Mouse (Mus musculus): ENCODE results near the gene Iqsec1. TPM values are rescaled to one million over a fixed set of nuclear protein-coding genes. Genes with fewer than 3 reads are reported as not detected.

The Iqsec1 gene
- polyA plus RNA-seq, 1 experiment from 2014 or later = 28.6 TPM

DNA sequence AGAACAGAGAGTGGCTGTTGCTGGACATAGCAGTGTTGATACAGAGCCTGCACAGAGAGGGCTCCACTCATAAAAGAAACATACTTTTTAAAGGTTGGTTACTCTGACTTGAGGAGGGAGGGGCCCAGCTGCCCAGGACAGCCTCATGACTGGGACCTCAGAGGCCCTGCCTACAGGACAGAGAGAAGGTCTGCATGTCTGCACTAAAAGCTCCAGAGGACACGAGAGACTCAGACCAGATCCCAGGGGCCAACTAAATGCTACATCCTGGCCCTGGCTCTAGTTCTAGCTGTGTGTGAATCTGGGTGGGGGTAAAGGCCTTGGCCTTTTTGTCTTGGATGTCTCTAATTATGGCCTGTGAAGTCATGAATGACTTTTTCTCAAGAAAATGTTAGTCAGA is 288.4 kb downstream of the Iqsec1 start:
- 25% methylated on average over 1 of the region's 1 CpGs for WGBS
- H3K27ac ChIP-seq (replicated peaks in 1 of 2; ENCODE audit: control insufficient read depth in 1 of 2, insufficient read depth in 1 of 2, low read depth in 2 of 2, low read length in 2 of 2) = peak overlapping the region; percentile 69 to 72
- H3K4me3 ChIP-seq (ENCODE audit: control insufficient read depth in 1 of 2, insufficient read depth in 1 of 2, low read depth in 1 of 2, low read length in 2 of 2) = no peak overlapping the region
- H3K4me1 ChIP-seq (ENCODE audit: control insufficient read depth in 2 of 2, insufficient read depth in 2 of 2, low read length in 2 of 2) = peaks cover 76 to 97% of the 10 kb centered on the region in 2 experiments
- no peak overlapping the region for H3K4me2 ChIP-seq (ENCODE audit: low read length)
- H3K36me3 ChIP-seq (ENCODE audit: control insufficient read depth, insufficient read depth, low read length) = no peaks in the 10 kb centered on the region
- no peaks in the 10 kb centered on the region for H3K9me3 ChIP-seq (ENCODE audit: control insufficient read depth, low read length)
- no peaks in the 10 kb centered on the region for H3K27me3 ChIP-seq (ENCODE audit: control insufficient read depth, insufficient read depth, low read length)
- peak overlapping the region; percentile 45 for H3K9ac ChIP-seq (ENCODE audit: low read length)
- no peak for ATAC-seq (ENCODE audit: insufficient number of reproducible peaks, insufficient read depth, low FRiP score, low read depth)

DNA sequence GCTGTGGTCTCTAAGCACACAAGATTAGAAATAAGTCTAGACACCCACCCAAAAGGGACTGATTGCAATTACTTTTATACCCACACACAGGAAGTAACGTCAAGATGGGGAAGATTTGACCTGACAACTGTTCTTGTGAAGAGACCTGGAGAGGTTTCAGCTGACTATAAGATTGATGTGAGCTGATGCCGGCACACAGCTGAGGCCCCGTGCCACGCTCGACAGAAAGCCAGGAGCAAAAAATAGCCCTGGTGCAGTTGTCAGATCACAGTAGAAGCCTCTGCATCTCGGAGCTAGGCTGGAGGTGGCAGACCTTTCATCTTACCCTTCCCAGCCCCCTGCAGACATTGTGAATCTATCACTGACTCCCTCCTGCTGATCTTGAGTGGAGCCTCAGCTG is 289.6 kb downstream of the Iqsec1 start:
- Histone ChIP-seq H3K27ac (replicated peaks in 1 of 2; ENCODE audit: control insufficient read depth in 1 of 2, insufficient read depth in 1 of 2, low read depth in 2 of 2, low read length in 2 of 2) (peak overlapping the region; percentile 53 to 72), H3K9me3 (ENCODE audit: control insufficient read depth, low read length) (no peaks in the 10 kb centered on the region), H3K4me1 (ENCODE audit: control insufficient read depth in 2 of 2, insufficient read depth in 2 of 2, low read length in 2 of 2) (peaks cover 65 to 85% of the 10 kb centered on the region in 2 experiments), H3K4me3 (ENCODE audit: control insufficient read depth in 1 of 2, insufficient read depth in 1 of 2, low read depth in 1 of 2, low read length in 2 of 2) (no peak overlapping the region), H3K27me3 (ENCODE audit: control insufficient read depth, insufficient read depth, low read length) (no peaks in the 10 kb centered on the region), H3K36me3 (ENCODE audit: control insufficient read depth, insufficient read depth, low read length) (peaks cover 8% of the 10 kb centered on the region), H3K4me2 (ENCODE audit: low read length) (peak overlapping the region; percentile 24), H3K9ac (ENCODE audit: low read length) (peak overlapping the region; percentile 47)
- 15% methylated on average over 6 of the region's 6 CpGs for WGBS
- ATAC-seq (ENCODE audit: insufficient number of reproducible peaks, insufficient read depth, low FRiP score, low read depth) = no peak

DNA sequence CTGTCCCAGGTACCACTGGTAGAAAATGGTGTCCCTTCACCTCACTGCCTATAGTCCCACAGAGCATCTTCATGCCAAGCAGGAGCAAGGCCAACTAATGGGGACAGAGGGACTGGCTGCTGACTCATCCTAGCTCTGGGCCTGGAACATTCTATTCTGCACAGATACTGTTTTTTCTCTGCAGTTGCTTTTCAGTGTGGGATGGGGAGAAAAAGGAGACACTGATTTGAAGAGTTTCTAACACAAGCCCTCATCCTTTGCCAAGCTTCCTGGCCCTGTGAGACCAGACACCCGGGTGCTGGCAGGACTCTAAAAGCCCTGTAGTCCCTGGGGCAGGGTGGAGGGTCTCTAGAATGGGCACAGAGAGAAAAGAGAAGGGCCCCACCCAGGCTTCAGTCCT is 292.7 kb downstream of the Iqsec1 start:
- H3K36me3 ChIP-seq (ENCODE audit: control insufficient read depth, insufficient read depth, low read length) = peaks cover 39% of the 10 kb centered on the region
- 67% methylated on average over 1 of the region's 1 CpGs for WGBS
- H3K4me1 ChIP-seq (ENCODE audit: control insufficient read depth in 2 of 2, insufficient read depth in 2 of 2, low read length in 2 of 2) = peaks cover 35 to 54% of the 10 kb centered on the region in 2 experiments
- H3K4me2 ChIP-seq (ENCODE audit: low read length) = no peak overlapping the region
- H3K9ac ChIP-seq (ENCODE audit: low read length) = 0 out of 2 replicates have a peak overlapping the region, but pooled peaks have one; percentile 18
- H3K27me3 ChIP-seq (ENCODE audit: control insufficient read depth, insufficient read depth, low read length) = no peaks in the 10 kb centered on the region
- no peak for ATAC-seq (ENCODE audit: insufficient number of reproducible peaks, insufficient read depth, low FRiP score, low read depth)
- H3K9me3 ChIP-seq (ENCODE audit: control insufficient read depth, low read length) = no peaks in the 10 kb centered on the region
- H3K4me3 ChIP-seq (ENCODE audit: control insufficient read depth in 1 of 2, insufficient read depth in 1 of 2, low read depth in 1 of 2, low read length in 2 of 2) = no peak overlapping the region
- peak overlapping the region in 1 of 2 experiments; percentile 17; a peak in 1 of 4 replicates for H3K27ac ChIP-seq (replicated peaks in 1 of 2; ENCODE audit: control insufficient read depth in 1 of 2, insufficient read depth in 1 of 2, low read depth in 2 of 2, low read length in 2 of 2)

DNA sequence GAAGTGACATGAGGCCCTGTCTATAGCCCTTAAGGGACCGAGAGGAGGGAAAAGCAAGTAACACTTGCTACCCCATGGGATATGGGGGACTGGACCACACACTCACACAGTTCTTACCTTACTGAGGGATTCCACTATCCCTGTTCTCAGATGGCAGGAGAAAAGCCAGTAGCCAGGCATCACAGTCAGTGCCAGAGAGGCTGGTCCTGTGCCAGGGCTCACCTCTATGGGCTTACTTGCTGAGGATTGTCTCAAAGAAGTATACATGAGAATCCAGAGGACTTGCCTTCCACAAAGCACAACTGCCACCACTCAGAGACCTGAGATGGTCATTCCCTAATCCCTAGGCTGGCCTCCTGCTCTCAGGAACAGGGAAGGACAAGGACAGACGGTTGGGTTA is 296.1 kb downstream of the Iqsec1 start:
- WGBS = 95% methylated on average over 2 of the region's 2 CpGs
- Histone ChIP-seq H3K4me3 (ENCODE audit: control insufficient read depth in 1 of 2, insufficient read depth in 1 of 2, low read depth in 1 of 2, low read length in 2 of 2) (no peak overlapping the region), H3K9me3 (ENCODE audit: control insufficient read depth, low read length) (no peaks in the 10 kb centered on the region), H3K9ac (ENCODE audit: low read length) (no peak overlapping the region), H3K4me2 (ENCODE audit: low read length) (no peak overlapping the region), H3K36me3 (ENCODE audit: control insufficient read depth, insufficient read depth, low read length) (peaks cover 71% of the 10 kb centered on the region), H3K4me1 (ENCODE audit: control insufficient read depth in 2 of 2, insufficient read depth in 2 of 2, low read length in 2 of 2) (peaks cover 23 to 51% of the 10 kb centered on the region in 2 experiments), H3K27ac (replicated peaks in 1 of 2; ENCODE audit: control insufficient read depth in 1 of 2, insufficient read depth in 1 of 2, low read depth in 2 of 2, low read length in 2 of 2) (no peak overlapping the region), H3K27me3 (ENCODE audit: control insufficient read depth, insufficient read depth, low read length) (no peaks in the 10 kb centered on the region)
- ATAC-seq (ENCODE audit: insufficient number of reproducible peaks, insufficient read depth, low FRiP score, low read depth) = no peak

DNA sequence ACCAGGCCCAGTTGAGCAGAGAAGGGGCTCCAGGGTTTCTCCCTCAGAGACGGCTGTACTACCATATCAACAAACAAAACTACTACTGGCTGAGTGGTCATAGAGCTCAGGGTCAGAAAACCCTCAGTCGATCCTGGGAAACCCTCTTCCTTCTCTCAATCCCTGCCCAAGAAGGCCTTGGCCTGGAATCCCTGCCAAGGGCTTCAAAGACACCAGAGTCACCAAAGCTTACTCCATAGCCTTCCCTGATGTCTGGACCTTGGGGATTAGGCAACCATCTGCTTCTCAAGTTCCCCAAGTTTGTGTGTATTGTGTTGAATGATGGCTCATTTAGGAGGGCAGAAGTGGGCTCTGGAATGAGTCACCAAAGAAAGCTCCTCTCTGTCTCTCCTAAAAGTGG is 296.6 kb downstream of the Iqsec1 start:
- ATAC-seq (ENCODE audit: insufficient number of reproducible peaks, insufficient read depth, low FRiP score, low read depth) = no peak
- H3K9ac ChIP-seq (ENCODE audit: low read length) = no peak overlapping the region
- no peaks in the 10 kb centered on the region for H3K9me3 ChIP-seq (ENCODE audit: control insufficient read depth, low read length)
- H3K4me1 ChIP-seq (ENCODE audit: control insufficient read depth in 2 of 2, insufficient read depth in 2 of 2, low read length in 2 of 2) = peaks cover 20 to 51% of the 10 kb centered on the region in 2 experiments
- H3K4me3 ChIP-seq (ENCODE audit: control insufficient read depth in 1 of 2, insufficient read depth in 1 of 2, low read depth in 1 of 2, low read length in 2 of 2) = no peak overlapping the region
- no peaks in the 10 kb centered on the region for H3K27me3 ChIP-seq (ENCODE audit: control insufficient read depth, insufficient read depth, low read length)
- whole genome bisulfite sequencing = 74% methylated on average over 2 of the region's 2 CpGs
- peaks cover 75% of the 10 kb centered on the region for H3K36me3 ChIP-seq (ENCODE audit: control insufficient read depth, insufficient read depth, low read length)
- H3K27ac ChIP-seq (replicated peaks in 1 of 2; ENCODE audit: control insufficient read depth in 1 of 2, insufficient read depth in 1 of 2, low read depth in 2 of 2, low read length in 2 of 2) = no peak overlapping the region
- no peak overlapping the region for H3K4me2 ChIP-seq (ENCODE audit: low read length)

DNA sequence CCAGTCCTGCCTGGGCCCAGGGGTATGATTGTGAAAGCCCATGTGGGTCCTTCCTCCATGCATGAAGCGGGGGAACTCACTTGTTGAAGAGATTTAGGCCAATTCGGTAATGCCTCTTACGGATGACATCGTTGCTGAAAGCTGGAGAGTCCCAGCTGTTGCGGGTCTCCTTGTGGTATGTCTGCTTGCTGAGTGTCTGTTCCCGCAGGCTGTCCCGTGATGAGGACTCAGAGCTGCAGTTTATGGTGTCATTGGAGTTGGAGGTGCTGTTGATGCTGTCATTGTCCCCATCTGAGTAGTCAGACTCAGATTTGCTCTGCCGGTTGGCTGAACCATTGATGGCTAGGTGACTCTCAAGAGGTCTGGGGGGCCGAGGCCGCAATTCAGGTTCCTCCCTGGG is 299.0 kb downstream of the Iqsec1 start:
- H3K27me3 ChIP-seq (ENCODE audit: control insufficient read depth, insufficient read depth, low read length) = no peaks in the 10 kb centered on the region
- no peak for ATAC-seq (ENCODE audit: insufficient number of reproducible peaks, insufficient read depth, low FRiP score, low read depth)
- peaks cover 20 to 56% of the 10 kb centered on the region in 2 experiments for H3K4me1 ChIP-seq (ENCODE audit: control insufficient read depth in 2 of 2, insufficient read depth in 2 of 2, low read length in 2 of 2)
- H3K36me3 ChIP-seq (ENCODE audit: control insufficient read depth, insufficient read depth, low read length) = peaks cover 91% of the 10 kb centered on the region
- H3K27ac ChIP-seq (replicated peaks in 1 of 2; ENCODE audit: control insufficient read depth in 1 of 2, insufficient read depth in 1 of 2, low read depth in 2 of 2, low read length in 2 of 2) = peak overlapping the region; percentile 67 to 85
- no peaks in the 10 kb centered on the region for H3K9me3 ChIP-seq (ENCODE audit: control insufficient read depth, low read length)
- WGBS = 53% methylated on average over 10 of the region's 10 CpGs
- peak overlapping the region; percentile 52 for H3K9ac ChIP-seq (ENCODE audit: low read length)
- peak overlapping the region; percentile 50 for H3K4me2 ChIP-seq (ENCODE audit: low read length)
- H3K4me3 ChIP-seq (ENCODE audit: control insufficient read depth in 1 of 2, insufficient read depth in 1 of 2, low read depth in 1 of 2, low read length in 2 of 2) = no peak overlapping the region

DNA sequence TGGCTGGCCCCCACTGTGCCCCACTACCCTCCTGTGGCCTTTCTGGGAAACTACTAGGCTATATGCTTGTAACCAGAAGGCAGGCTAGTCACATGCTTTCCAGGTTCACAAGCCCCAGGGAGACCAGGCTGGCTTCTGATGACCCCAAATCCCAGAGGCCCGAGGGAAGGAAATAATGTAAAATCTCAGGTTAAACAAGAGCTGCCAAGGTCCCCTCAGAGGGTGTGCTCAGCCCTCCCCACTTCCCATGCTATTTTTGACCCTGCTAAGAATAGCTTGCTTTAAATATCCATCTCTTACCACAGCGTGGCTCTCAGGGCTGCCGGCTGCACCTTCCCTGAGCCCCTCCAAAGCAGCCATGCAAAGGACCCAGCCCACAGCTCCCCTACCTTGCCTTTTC is 299.7 kb downstream of the Iqsec1 start:
- Histone ChIP-seq H3K4me1 (ENCODE audit: control insufficient read depth in 2 of 2, insufficient read depth in 2 of 2, low read length in 2 of 2) (peaks cover 20 to 60% of the 10 kb centered on the region in 2 experiments), H3K27ac (replicated peaks in 1 of 2; ENCODE audit: control insufficient read depth in 1 of 2, insufficient read depth in 1 of 2, low read depth in 2 of 2, low read length in 2 of 2) (peak overlapping the region; percentile 80 to 85), H3K4me2 (ENCODE audit: low read length) (peak overlapping the region; percentile 50), H3K9me3 (ENCODE audit: control insufficient read depth, low read length) (no peaks in the 10 kb centered on the region), H3K27me3 (ENCODE audit: control insufficient read depth, insufficient read depth, low read length) (no peaks in the 10 kb centered on the region), H3K4me3 (ENCODE audit: control insufficient read depth in 1 of 2, insufficient read depth in 1 of 2, low read depth in 1 of 2, low read length in 2 of 2) (no peak overlapping the region), H3K9ac (ENCODE audit: low read length) (peak overlapping the region; percentile 52), H3K36me3 (ENCODE audit: control insufficient read depth, insufficient read depth, low read length) (peaks cover 90% of the 10 kb centered on the region)
- ATAC-seq (ENCODE audit: insufficient number of reproducible peaks, insufficient read depth, low FRiP score, low read depth) = peak; percentile 48
- WGBS = 3% methylated on average over 3 of the region's 3 CpGs

DNA sequence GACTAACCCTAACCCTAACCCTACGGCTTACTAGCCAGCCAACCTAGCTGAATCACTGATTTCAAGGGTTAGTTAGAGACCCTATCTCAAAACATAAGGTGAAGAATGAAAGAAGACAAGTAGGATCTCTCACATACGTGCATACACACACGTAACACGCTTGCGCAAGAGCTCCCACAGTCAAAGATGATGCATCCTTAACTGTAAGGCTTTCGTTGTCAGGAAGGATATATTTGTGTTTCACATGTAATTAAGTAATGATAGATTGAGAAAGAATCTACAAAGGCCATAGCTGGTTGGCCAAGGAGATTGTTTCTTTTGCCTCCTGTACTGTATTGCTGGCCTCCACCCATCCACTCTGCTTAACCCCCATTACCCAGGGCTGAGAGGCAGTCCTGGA is 300.5 kb downstream of the Iqsec1 start:
- Histone ChIP-seq H3K4me2 (ENCODE audit: low read length) (no peak overlapping the region), H3K36me3 (ENCODE audit: control insufficient read depth, insufficient read depth, low read length) (peaks cover 83% of the 10 kb centered on the region), H3K27ac (replicated peaks in 1 of 2; ENCODE audit: control insufficient read depth in 1 of 2, insufficient read depth in 1 of 2, low read depth in 2 of 2, low read length in 2 of 2) (peak overlapping the region; percentile 80 to 85; a peak in 3 of 4 replicates), H3K27me3 (ENCODE audit: control insufficient read depth, insufficient read depth, low read length) (no peaks in the 10 kb centered on the region), H3K4me3 (ENCODE audit: control insufficient read depth in 1 of 2, insufficient read depth in 1 of 2, low read depth in 1 of 2, low read length in 2 of 2) (no peak overlapping the region), H3K4me1 (ENCODE audit: control insufficient read depth in 2 of 2, insufficient read depth in 2 of 2, low read length in 2 of 2) (peaks cover 20 to 60% of the 10 kb centered on the region in 2 experiments), H3K9ac (ENCODE audit: low read length) (peak overlapping the region; percentile 52; the same call in 1 of the 2 replicates), H3K9me3 (ENCODE audit: control insufficient read depth, low read length) (no peaks in the 10 kb centered on the region)
- ATAC-seq (ENCODE audit: insufficient number of reproducible peaks, insufficient read depth, low FRiP score, low read depth) = no peak
- WGBS = 96% methylated on average over 6 of the region's 6 CpGs
